Mouse (Mus musculus): ENCODE results near the gene Agmo.

Agmo gene

GRCm38 (mm10) chr12:37241566-37242021 is at the start of gene Agmo:
Agmo (plus strand) TSS chr12:37241641.
- no peak for DNase-seq (ENCODE audit: low read depth, low spot score)

- DNase-seq (ENCODE audit: low read depth, low spot score) = no peak
Observed at GRCm38 (mm10) chr12:37231119-37231518, 10.3 kb upstream of the Agmo start.

GRCm38 (mm10) chr12:37240975-37241565 is 371 bp upstream of the Agmo start:
- DNase-seq (ENCODE audit: low read depth, low spot score) = no peak

GRCm38 (mm10) chr12:37242484-37242883 is 1.0 kb downstream of the Agmo start:
- no peak for DNase-seq (ENCODE audit: low read depth, low spot score)

- DNase-seq (ENCODE audit: low read depth, low spot score) = no peak
Observed at GRCm38 (mm10) chr12:37244876-37245275, 3.4 kb downstream of the Agmo start.

- DNase-seq (ENCODE audit: low read depth, low spot score) = no peak
Observed at GRCm38 (mm10) chr12:37251688-37252087, 10.2 kb downstream of the Agmo start.

- DNase-seq (ENCODE audit: low read depth, low spot score) = no peak
Observed at GRCm38 (mm10) chr12:37257099-37257498, 15.7 kb downstream of the Agmo start.

GRCm38 (mm10) chr12:37259771-37260528 is 18.5 kb downstream of the Agmo start:
- no peak for DNase-seq (ENCODE audit: low read depth, low spot score)

GRCm38 (mm10) chr12:37263685-37264084 is 22.2 kb downstream of the Agmo start:
- DNase-seq (ENCODE audit: low read depth, low spot score) = no peak

GRCm38 (mm10) chr12:37268636-37269152 is 27.3 kb downstream of the Agmo start:
- DNase-seq (ENCODE audit: low read depth, low spot score) = peak; percentile 5

GRCm38 (mm10) chr12:37272660-37273059 is 31.2 kb downstream of the Agmo start:
- no peak for DNase-seq (ENCODE audit: low read depth, low spot score)

- no peak for DNase-seq (ENCODE audit: low read depth, low spot score)
Observed at GRCm38 (mm10) chr12:37273964-37274657, 32.7 kb downstream of the Agmo start.

GRCm38 (mm10) chr12:37274658-37275019 is 33.2 kb downstream of the Agmo start:
- DNase-seq (ENCODE audit: low read depth, low spot score) = peak; percentile 14

- no peak for DNase-seq (ENCODE audit: low read depth, low spot score)
Observed at GRCm38 (mm10) chr12:37306956-37307466, 65.6 kb downstream of the Agmo start.

- DNase-seq (ENCODE audit: low read depth, low spot score) = no peak
Observed at GRCm38 (mm10) chr12:37310786-37311185, 69.3 kb downstream of the Agmo start.

- no peak for DNase-seq (ENCODE audit: low read depth, low spot score)
Observed at GRCm38 (mm10) chr12:37322860-37323259, 81.4 kb downstream of the Agmo start.

- no peak for DNase-seq (ENCODE audit: low read depth, low spot score)
Observed at GRCm38 (mm10) chr12:37334987-37335386, 93.5 kb downstream of the Agmo start.

- no peak for DNase-seq (ENCODE audit: low read depth, low spot score)
Observed at GRCm38 (mm10) chr12:37344225-37344624, 102.8 kb downstream of the Agmo start.

GRCm38 (mm10) chr12:37345696-37346095 is 104.3 kb downstream of the Agmo start:
- DNase-seq (ENCODE audit: low read depth, low spot score) = no peak

GRCm38 (mm10) chr12:37392316-37392715 is 150.9 kb downstream of the Agmo start:
- DNase-seq (ENCODE audit: low read depth, low spot score) = no peak

- DNase-seq (ENCODE audit: low read depth, low spot score) = no peak
Observed at GRCm38 (mm10) chr12:37402541-37402940, 161.1 kb downstream of the Agmo start.

GRCm38 (mm10) chr12:37426350-37426749 is 184.9 kb downstream of the Agmo start:
- DNase-seq (ENCODE audit: low read depth, low spot score) = no peak
